Mouse (Mus musculus): ENCODE data around the gene Gm28374. TPM values are rescaled to one million over a fixed set of nuclear protein-coding genes. Genes with fewer than 3 reads are reported as not detected.

The Gm28374 gene
- total RNA-seq, 2 experiments from 2014 or later: 0.83 TPM; not detected in 1

- peak; percentile 65 to 69 for DNase-seq
Measured at GRCm38 (mm10) chr19:6085417-6085879, 3.4 kb upstream of the Gm28374 start.

GRCm38 (mm10) chr19:6084478-6085248 is 2.6 kb upstream of the Gm28374 start, which contains the start of the genes Zfpl1 and Cdca5:
Gene Zfpl1, minus strand, starts transcription at chr19:6084956.
Gene Cdca5, plus strand, starts transcription at chr19:6084983.
- DNase-seq: peak; percentile 96 to 97

- DNase-seq: no peak
Measured at GRCm38 (mm10) chr19:6079983-6080480, 2.0 kb downstream of the Gm28374 start, which contains the start of gene Tmem262. Gene Tmem262, plus strand, starts transcription at chr19:6080033.

- DNase-seq: peak; percentile 83 to 87
Measured at GRCm38 (mm10) chr19:6076564-6077393, 5.3 kb downstream of the Gm28374 start, which contains the start of gene Vps51. Gene Vps51, minus strand, starts transcription at chr19:6077231.

- DNase-seq: no peak
Measured at GRCm38 (mm10) chr19:6073889-6074288, 8.2 kb downstream of the Gm28374 start.

- DNase-seq: no peak
Measured at GRCm38 (mm10) chr19:6071261-6071660, 10.8 kb downstream of the Gm28374 start.

GRCm38 (mm10) chr19:6070571-6071250 is 11.3 kb downstream of the Gm28374 start:
- no peak for DNase-seq

GRCm38 (mm10) chr19:6069851-6070250 is 12.2 kb downstream of the Gm28374 start:
- no peak for DNase-seq

GRCm38 (mm10) chr19:6068951-6069350 is 13.1 kb downstream of the Gm28374 start:
- no peak for DNase-seq

GRCm38 (mm10) chr19:6067724-6068415 is 14.2 kb downstream of the Gm28374 start, which contains the start of gene Tm7sf2:
Gene Tm7sf2, minus strand, starts transcription at chr19:6068373.
- peak; percentile 97 to 98 for DNase-seq

- peak; percentile 87 to 89 for DNase-seq
Measured at GRCm38 (mm10) chr19:6067011-6067723, 14.9 kb downstream of the Gm28374 start.

GRCm38 (mm10) chr19:6066571-6066970 is 15.5 kb downstream of the Gm28374 start:
- no peak for DNase-seq

- DNase-seq: no peak
Measured at GRCm38 (mm10) chr19:6063081-6063480, 19.0 kb downstream of the Gm28374 start.

- DNase-seq: no peak
Measured at GRCm38 (mm10) chr19:6062418-6062817, 19.6 kb downstream of the Gm28374 start.

- DNase-seq: peak; percentile 53 to 65
Measured at GRCm38 (mm10) chr19:6061641-6062302, 20.3 kb downstream of the Gm28374 start.

- DNase-seq: peak; percentile 94
Measured at GRCm38 (mm10) chr19:6061021-6061533, 21.0 kb downstream of the Gm28374 start, which contains the start of gene Znhit2. Gene Znhit2, plus strand, starts transcription at chr19:6061192.

GRCm38 (mm10) chr19:6058966-6059365 is 23.1 kb downstream of the Gm28374 start:
- DNase-seq: no peak

- no peak for DNase-seq
Measured at GRCm38 (mm10) chr19:6058513-6058912, 23.5 kb downstream of the Gm28374 start.

- DNase-seq: peak; percentile 99
Measured at GRCm38 (mm10) chr19:6057313-6058096, 24.6 kb downstream of the Gm28374 start, which contains the start of the genes Mrpl49 and Fau. Gene Mrpl49, minus strand, starts transcription at chr19:6057785. Gene Fau, plus strand, starts transcription at chr19:6057844.
